Mouse (Mus musculus): ENCODE measurements around the gene Csrp1. TPM values are rescaled to one million over a fixed set of nuclear protein-coding genes. Genes with fewer than 3 reads are reported as not detected.
A peak's percentile ranks its signal among the peaks of the same experiment; 100 is the strongest.

Gene Csrp1
- total and polyA plus RNA-seq, 3 experiments, result 0.05 to 0.38 TPM; not detected in 1

- Histone ChIP-seq H3K36me3 (replicated peaks) (no peaks in the 10 kb centered on the region), H3K4me3 (ENCODE audit: low read depth, low read length) (no peak overlapping the region), H3K27me3 (ENCODE audit: insufficient read depth, low read length) (peaks cover 28% of the 10 kb centered on the region), H3K4me1 (ENCODE audit: insufficient read depth, low read depth, low read length) (peaks cover 28% of the 10 kb centered on the region), H3K9me3 (replicated peaks) (no peaks in the 10 kb centered on the region; the same call in 1 of the 2 replicates)
- peak; percentile 46 for ATAC-seq (ENCODE audit: extremely low read depth, insufficient number of reproducible peaks, low FRiP score, poor library complexity, severe bottlenecking)
- no peak for DNase-seq (ENCODE audit: low spot score)
- peak; percentile 39 for TF ChIP-seq TAL1 (conservative IDR thresholded peaks at IDR 0.05; ENCODE audit: low read depth, low read length)
- TF ChIP-seq GATA1 (IDR thresholded peaks at IDR 0.05; ENCODE audit: borderline replicate concordance, low read length), result no peak
These were observed 41.9 kb downstream of the Csrp1 start for GRCm38 (mm10) chr1:135761728-135762127.

- Histone ChIP-seq H3K9me3 (replicated peaks) (no peaks in the 10 kb centered on the region; the same call in 1 of the 2 replicates), H3K27me3 (ENCODE audit: insufficient read depth, low read length) (peaks cover 27% of the 10 kb centered on the region), H3K36me3 (replicated peaks) (peaks cover 2% of the 10 kb centered on the region), H3K4me1 (ENCODE audit: insufficient read depth, low read depth, low read length) (peaks cover 31% of the 10 kb centered on the region), H3K4me3 (ENCODE audit: low read depth, low read length) (no peak overlapping the region)
- DNase-seq (ENCODE audit: low spot score) (no peak), ATAC-seq (ENCODE audit: extremely low read depth, insufficient number of reproducible peaks, low FRiP score, poor library complexity, severe bottlenecking) (no peak)
- no peak for TF ChIP-seq GATA2 (IDR thresholded peaks at IDR 0.05; ENCODE audit: borderline replicate concordance, low read depth, low read length)
These were observed 43.8 kb downstream of the Csrp1 start for GRCm38 (mm10) chr1:135763503-135764205.

- DNase-seq (ENCODE audit: low spot score), result no peak
- Histone ChIP-seq H3K9me3 (replicated peaks) (no peaks in the 10 kb centered on the region; the same call in 1 of the 2 replicates), H3K27me3 (ENCODE audit: insufficient read depth, low read length) (peaks cover 25% of the 10 kb centered on the region), H3K36me3 (replicated peaks) (peaks cover 3% of the 10 kb centered on the region), H3K4me1 (ENCODE audit: insufficient read depth, low read depth, low read length) (peaks cover 32% of the 10 kb centered on the region), H3K4me3 (ENCODE audit: low read depth, low read length) (no peak overlapping the region)
- no peak for ATAC-seq (ENCODE audit: extremely low read depth, insufficient number of reproducible peaks, low FRiP score, poor library complexity, severe bottlenecking)
- TF ChIP-seq GATA2 (IDR thresholded peaks at IDR 0.05; ENCODE audit: borderline replicate concordance, low read depth, low read length), result no peak
- no peak for TF ChIP-seq TAL1 (conservative IDR thresholded peaks at IDR 0.05; ENCODE audit: low read depth, low read length)
- TF ChIP-seq CTCF (IDR thresholded peaks at IDR 0.05; ENCODE audit: low read depth, low read length), result no peak
- no peak for TF ChIP-seq GATA1 (IDR thresholded peaks at IDR 0.05; ENCODE audit: borderline replicate concordance, low read length)
- no peak for TF ChIP-seq POLR2AphosphoS5 (IDR thresholded peaks at IDR 0.05; ENCODE audit: insufficient replicate concordance, low read depth, low read length)
These were observed 44.3 kb downstream of the Csrp1 start for GRCm38 (mm10) chr1:135764206-135764528.

- Histone ChIP-seq H3K27me3 (ENCODE audit: insufficient read depth, low read length) (peaks cover 25% of the 10 kb centered on the region), H3K4me1 (ENCODE audit: insufficient read depth, low read depth, low read length) (peaks cover 28% of the 10 kb centered on the region), H3K4me3 (ENCODE audit: low read depth, low read length) (peak within 1 kb of the TSS; percentile 72), H3K9me3 (replicated peaks) (no peaks in the 10 kb centered on the region; the same call in 1 of the 2 replicates), H3K36me3 (replicated peaks) (peaks cover 3% of the 10 kb centered on the region)
- TF ChIP-seq GATA1 (IDR thresholded peaks at IDR 0.05; ENCODE audit: borderline replicate concordance, low read length) (no peak), CTCF (IDR thresholded peaks at IDR 0.05; ENCODE audit: low read depth, low read length) (no peak), POLR2AphosphoS5 (IDR thresholded peaks at IDR 0.05; ENCODE audit: insufficient replicate concordance, low read depth, low read length) (no peak), TAL1 (conservative IDR thresholded peaks at IDR 0.05; ENCODE audit: low read depth, low read length) (no peak), GATA2 (IDR thresholded peaks at IDR 0.05; ENCODE audit: borderline replicate concordance, low read depth, low read length) (no peak)
- DNase-seq (ENCODE audit: low spot score) (peak; percentile 50), ATAC-seq (ENCODE audit: extremely low read depth, insufficient number of reproducible peaks, low FRiP score, poor library complexity, severe bottlenecking) (0 out of 2 replicates have a peak, but pooled peaks have one; percentile 9)
These were observed 46.1 kb downstream of the Csrp1 start, which contains the start of gene Phlda3 for GRCm38 (mm10) chr1:135765645-135766591. TSS of gene Phlda3 (plus strand) at chr1:135766119.

- DNase-seq (ENCODE audit: low spot score) (no peak), ATAC-seq (ENCODE audit: extremely low read depth, insufficient number of reproducible peaks, low FRiP score, poor library complexity, severe bottlenecking) (no peak)
- Histone ChIP-seq H3K27me3 (ENCODE audit: insufficient read depth, low read length) (peaks cover 25% of the 10 kb centered on the region), H3K9me3 (replicated peaks) (no peaks in the 10 kb centered on the region; the same call in 1 of the 2 replicates), H3K36me3 (replicated peaks) (peaks cover 3% of the 10 kb centered on the region), H3K4me1 (ENCODE audit: insufficient read depth, low read depth, low read length) (peaks cover 32% of the 10 kb centered on the region), H3K4me3 (ENCODE audit: low read depth, low read length) (peak overlapping the region; percentile 72)
- no peak for TF ChIP-seq POLR2AphosphoS5 (IDR thresholded peaks at IDR 0.05; ENCODE audit: insufficient replicate concordance, low read depth, low read length)
- no peak for TF ChIP-seq TAL1 (conservative IDR thresholded peaks at IDR 0.05; ENCODE audit: low read depth, low read length)
- TF ChIP-seq GATA2 (IDR thresholded peaks at IDR 0.05; ENCODE audit: borderline replicate concordance, low read depth, low read length), result no peak
- TF ChIP-seq GATA1 (IDR thresholded peaks at IDR 0.05; ENCODE audit: borderline replicate concordance, low read length), result no peak
- no peak for TF ChIP-seq CTCF (IDR thresholded peaks at IDR 0.05; ENCODE audit: low read depth, low read length)
These were observed 46.9 kb downstream of the Csrp1 start for GRCm38 (mm10) chr1:135766592-135767306.
